Mouse (Mus musculus) olfactory bulb, adult 2 months (tissue): ENCODE data around the gene Gm10518.

ENCODE experiments used
- CTCF ChIP-seq: fragments of 200-500 bp; IDR thresholded peaks from 2 replicates; pipeline ENCODE4 v1.5.1; 2012; ENCODE audit warnings: low read depth, mild to moderate bottlenecking, low read length, moderate library complexity; ENCODE audit not compliant: insufficient read depth
- POLR2A ChIP-seq: fragments of 200-500 bp; IDR thresholded peaks from 2 replicates; pipeline ENCODE4 v1.6.1; 2012; ENCODE audit warnings: mild to moderate bottlenecking, low read depth, low read length, moderate library complexity; ENCODE audit not compliant: insufficient read depth

GRCm38 (mm10) chr1:179814616-179815015 lies 11.4 kb downstream of the Gm10518 start:
- TF ChIP-seq CTCF (no peak), POLR2A (no peak)
